Mouse (Mus musculus): ENCODE results near the gene Eef1a1.

- TF ChIP-seq POLR2A (IDR thresholded peaks at IDR 0.05; ENCODE audit: low read depth, low read length) = no peak
- no peak for TF ChIP-seq CTCF (IDR thresholded peaks at IDR 0.05; ENCODE audit: borderline replicate concordance, insufficient read depth, low read length)
Measured at GRCm38 (mm10) chr9:78500386-78500785, 11.4 kb upstream of the Eef1a1 start.

Data from embryonic fibroblast, embryonic 13.5 days (primary cell).